Mouse (Mus musculus): ENCODE results near the gene Smcr8. TPM values are rescaled to one million over a fixed set of nuclear protein-coding genes. Genes with fewer than 3 reads are reported as not detected.

The Smcr8 gene
- 9.2 and 10.1 TPM in 2 replicates for polyA plus RNA-seq (2014; fragmentation: Nextera tagmentation; extraction: Ambion mirVana)

GRCm38 (mm10) chr11:60776829-60777740, at the start of gene Smcr8, which contains the start of gene Top3a:
Gene Smcr8, plus strand, starts transcription at chr11:60777524.
Gene Top3a, minus strand, starts transcription at chr11:60777365.
- Histone ChIP-seq H3K36me3 (ENCODE audit: control insufficient read depth, insufficient read depth, low read length) (no peaks in the 10 kb centered on the region), H3K4me1 (ENCODE audit: control insufficient read depth, insufficient read depth, low read length) (peaks cover 55% of the 10 kb centered on the region), H3K27me3 (ENCODE audit: control insufficient read depth, insufficient read depth, low read length) (no peaks in the 10 kb centered on the region), H3K4me2 (peak within 1 kb of the TSS; percentile 79), H3K9me3 (ENCODE audit: control insufficient read depth, low read length) (no peaks in the 10 kb centered on the region), H3K4me3 (ENCODE audit: low read depth, low read length) (peak within 1 kb of the TSS; percentile 79), H3K9ac (ENCODE audit: low read length) (peak within 1 kb of the TSS; percentile 83), H3K27ac (ENCODE audit: low read depth, low read length) (peak within 1 kb of the TSS; percentile 59)
- DNase-seq (ENCODE audit: low spot score, missing footprints) (peak; percentile 98), ATAC-seq (ENCODE audit: low FRiP score) (peak; percentile 98)
- under 1% methylated on average over 62 of the region's 62 CpGs for WGBS

GRCm38 (mm10) chr11:60728260-60728761, 49.0 kb upstream of the Smcr8 start, which contains the start of gene Mief2:
Gene Mief2, plus strand, starts transcription at chr11:60728398.
- 1% methylated on average over 44 of the region's 44 CpGs for WGBS
- Histone ChIP-seq H3K4me1 (ENCODE audit: control insufficient read depth, insufficient read depth, low read length) (peaks cover 16% of the 10 kb centered on the region), H3K27ac (ENCODE audit: low read depth, low read length) (peak within 1 kb of the TSS; percentile 57), H3K27me3 (ENCODE audit: control insufficient read depth, insufficient read depth, low read length) (no peaks in the 10 kb centered on the region), H3K4me3 (ENCODE audit: low read depth, low read length) (peak within 1 kb of the TSS; percentile 91), H3K36me3 (ENCODE audit: control insufficient read depth, insufficient read depth, low read length) (peaks cover 3% of the 10 kb centered on the region; the same call in 1 of the 2 replicates), H3K9me3 (ENCODE audit: control insufficient read depth, low read length) (no peaks in the 10 kb centered on the region), H3K9ac (ENCODE audit: low read length) (peak within 1 kb of the TSS; percentile 85), H3K4me2 (peak within 1 kb of the TSS; percentile 79)
- peak; percentile 89 for ATAC-seq (ENCODE audit: low FRiP score)
- DNase-seq (ENCODE audit: low spot score, missing footprints), result peak; percentile 97

GRCm38 (mm10) chr11:60729217-60729641, 48.1 kb upstream of the Smcr8 start:
- no peaks in the 10 kb centered on the region for H3K27me3 ChIP-seq (ENCODE audit: control insufficient read depth, insufficient read depth, low read length)
- H3K4me1 ChIP-seq (ENCODE audit: control insufficient read depth, insufficient read depth, low read length), result peaks cover 16% of the 10 kb centered on the region
- no peak for DNase-seq (ENCODE audit: low spot score, missing footprints)
- H3K27ac ChIP-seq (ENCODE audit: low read depth, low read length), result no peak overlapping the region
- no peak for ATAC-seq (ENCODE audit: low FRiP score)
- H3K9me3 ChIP-seq (ENCODE audit: control insufficient read depth, low read length), result no peaks in the 10 kb centered on the region
- no peak overlapping the region for H3K9ac ChIP-seq (ENCODE audit: low read length)
- WGBS, result 68% methylated on average over 6 of the region's 6 CpGs
- peaks cover 2% of the 10 kb centered on the region; the same call in 1 of the 2 replicates for H3K36me3 ChIP-seq (ENCODE audit: control insufficient read depth, insufficient read depth, low read length)
- no peak overlapping the region; the same call in 1 of the 2 replicates for H3K4me2 ChIP-seq
- no peak overlapping the region for H3K4me3 ChIP-seq (ENCODE audit: low read depth, low read length)

GRCm38 (mm10) chr11:60730169-60730568, 47.2 kb upstream of the Smcr8 start:
- H3K9ac ChIP-seq (ENCODE audit: low read length), result no peak overlapping the region
- no peak overlapping the region for H3K4me3 ChIP-seq (ENCODE audit: low read depth, low read length)
- H3K4me1 ChIP-seq (ENCODE audit: control insufficient read depth, insufficient read depth, low read length), result peaks cover 16% of the 10 kb centered on the region
- no peaks in the 10 kb centered on the region for H3K36me3 ChIP-seq (ENCODE audit: control insufficient read depth, insufficient read depth, low read length)
- H3K9me3 ChIP-seq (ENCODE audit: control insufficient read depth, low read length), result no peaks in the 10 kb centered on the region
- 90% methylated on average over 9 of the region's 9 CpGs for WGBS
- no peaks in the 10 kb centered on the region for H3K27me3 ChIP-seq (ENCODE audit: control insufficient read depth, insufficient read depth, low read length)
- H3K27ac ChIP-seq (ENCODE audit: low read depth, low read length), result no peak overlapping the region
- ATAC-seq (ENCODE audit: low FRiP score) (no peak), DNase-seq (ENCODE audit: low spot score, missing footprints) (no peak)
- no peak overlapping the region for H3K4me2 ChIP-seq

- Histone ChIP-seq H3K27me3 (ENCODE audit: control insufficient read depth, insufficient read depth, low read length) (no peaks in the 10 kb centered on the region), H3K9me3 (ENCODE audit: control insufficient read depth, low read length) (no peaks in the 10 kb centered on the region), H3K4me1 (ENCODE audit: control insufficient read depth, insufficient read depth, low read length) (peaks cover 14% of the 10 kb centered on the region), H3K9ac (ENCODE audit: low read length) (no peak overlapping the region), H3K4me3 (ENCODE audit: low read depth, low read length) (no peak overlapping the region), H3K4me2 (no peak overlapping the region), H3K27ac (ENCODE audit: low read depth, low read length) (no peak overlapping the region), H3K36me3 (ENCODE audit: control insufficient read depth, insufficient read depth, low read length) (no peaks in the 10 kb centered on the region)
- DNase-seq (ENCODE audit: low spot score, missing footprints), result no peak
- no peak for ATAC-seq (ENCODE audit: low FRiP score)
- 94% methylated on average over 14 of the region's 14 CpGs for WGBS
These were observed 46.1 kb upstream of the Smcr8 start for GRCm38 (mm10) chr11:60731251-60731650.

- Histone ChIP-seq H3K9me3 (ENCODE audit: control insufficient read depth, low read length) (no peaks in the 10 kb centered on the region), H3K4me3 (ENCODE audit: low read depth, low read length) (no peak overlapping the region), H3K27ac (ENCODE audit: low read depth, low read length) (no peak overlapping the region), H3K4me1 (ENCODE audit: control insufficient read depth, insufficient read depth, low read length) (no peaks in the 10 kb centered on the region), H3K27me3 (ENCODE audit: control insufficient read depth, insufficient read depth, low read length) (no peaks in the 10 kb centered on the region), H3K4me2 (no peak overlapping the region), H3K36me3 (ENCODE audit: control insufficient read depth, insufficient read depth, low read length) (no peaks in the 10 kb centered on the region), H3K9ac (ENCODE audit: low read length) (no peak overlapping the region)
- ATAC-seq (ENCODE audit: low FRiP score) (no peak), DNase-seq (ENCODE audit: low spot score, missing footprints) (no peak)
- WGBS, result 92% methylated on average over 2 of the region's 2 CpGs
These were observed 43.1 kb upstream of the Smcr8 start for GRCm38 (mm10) chr11:60734206-60734605.

GRCm38 (mm10) chr11:60735191-60735590, 42.1 kb upstream of the Smcr8 start:
- ATAC-seq (ENCODE audit: low FRiP score), result no peak
- H3K36me3 ChIP-seq (ENCODE audit: control insufficient read depth, insufficient read depth, low read length), result no peaks in the 10 kb centered on the region; the same call in 1 of the 2 replicates

GRCm38 (mm10) chr11:60736491-60736890, 40.8 kb upstream of the Smcr8 start:
- DNase-seq (ENCODE audit: low spot score, missing footprints) (peak; percentile 2), ATAC-seq (ENCODE audit: low FRiP score) (no peak)
- no peaks in the 10 kb centered on the region for H3K27me3 ChIP-seq (ENCODE audit: control insufficient read depth, insufficient read depth, low read length)
- no peak overlapping the region for H3K27ac ChIP-seq (ENCODE audit: low read depth, low read length)
- no peak overlapping the region for H3K4me2 ChIP-seq
- H3K9me3 ChIP-seq (ENCODE audit: control insufficient read depth, low read length), result no peaks in the 10 kb centered on the region
- WGBS, result 83% methylated on average over 3 of the region's 3 CpGs
- no peaks in the 10 kb centered on the region; the same call in 1 of the 2 replicates for H3K36me3 ChIP-seq (ENCODE audit: control insufficient read depth, insufficient read depth, low read length)
- H3K4me3 ChIP-seq (ENCODE audit: low read depth, low read length), result no peak overlapping the region
- H3K9ac ChIP-seq (ENCODE audit: low read length), result no peak overlapping the region
- no peaks in the 10 kb centered on the region for H3K4me1 ChIP-seq (ENCODE audit: control insufficient read depth, insufficient read depth, low read length)

More at GRCm38 (mm10) chr11:60735191-60735590, 42.1 kb upstream of the Smcr8 start:
- Histone ChIP-seq H3K9ac (ENCODE audit: low read length) (no peak overlapping the region), H3K9me3 (ENCODE audit: control insufficient read depth, low read length) (no peaks in the 10 kb centered on the region), H3K4me2 (no peak overlapping the region), H3K27ac (ENCODE audit: low read depth, low read length) (no peak overlapping the region), H3K4me1 (ENCODE audit: control insufficient read depth, insufficient read depth, low read length) (no peaks in the 10 kb centered on the region), H3K27me3 (ENCODE audit: control insufficient read depth, insufficient read depth, low read length) (no peaks in the 10 kb centered on the region), H3K4me3 (ENCODE audit: low read depth, low read length) (no peak overlapping the region)
- WGBS, result 72% methylated on average over 5 of the region's 5 CpGs
- DNase-seq (ENCODE audit: low spot score, missing footprints), result no peak

GRCm38 (mm10) chr11:60737450-60737849, 39.9 kb upstream of the Smcr8 start:
- H3K9me3 ChIP-seq (ENCODE audit: control insufficient read depth, low read length), result no peaks in the 10 kb centered on the region
- no peak overlapping the region for H3K4me2 ChIP-seq
- no peak overlapping the region for H3K9ac ChIP-seq (ENCODE audit: low read length)
- peak; percentile 28 for DNase-seq (ENCODE audit: low spot score, missing footprints)
- no peak for ATAC-seq (ENCODE audit: low FRiP score)
- H3K4me3 ChIP-seq (ENCODE audit: low read depth, low read length), result no peak overlapping the region
- H3K36me3 ChIP-seq (ENCODE audit: control insufficient read depth, insufficient read depth, low read length), result peaks cover 7% of the 10 kb centered on the region; the same call in 1 of the 2 replicates
- H3K4me1 ChIP-seq (ENCODE audit: control insufficient read depth, insufficient read depth, low read length), result no peaks in the 10 kb centered on the region
- H3K27me3 ChIP-seq (ENCODE audit: control insufficient read depth, insufficient read depth, low read length), result no peaks in the 10 kb centered on the region
- H3K27ac ChIP-seq (ENCODE audit: low read depth, low read length), result no peak overlapping the region
